Mouse (Mus musculus) ES-E14 (cell line): ENCODE results near the gene Wdr12. TPM values are rescaled to one million over a fixed set of nuclear protein-coding genes. Genes with fewer than 3 reads are reported as not detected.

ENCODE experiments used
- DNase-seq: peaks from one replicate; pipeline ENCODE4 v3.0.0-alpha.2; 2013; ENCODE audit warnings: low read depth, low spot score
- H3K27ac ChIP-seq: 2 replicates; pipeline ENCODE4 v1.5.1; 2012; ENCODE audit warnings: low read depth, mild to moderate bottlenecking, low read length, moderate library complexity, mixed read lengths; ENCODE audit not compliant: poor library complexity, insufficient read depth, severe bottlenecking
- H3K36me3 ChIP-seq: 2 replicates; pipeline ENCODE4 v1.6.1; 2012; ENCODE audit warnings: mild to moderate bottlenecking, low read length, moderate library complexity, mixed read lengths; ENCODE audit not compliant: control insufficient read depth, poor library complexity, insufficient read depth, severe bottlenecking
- H3K4me1 ChIP-seq, 2 experiments: fragments of 150-350 bp in 1 of 2; sonication (generic) in 1 of 2; 2 replicates each; pipeline ENCODE4 v1.6.1; 2012; ENCODE audit warnings: low read length in 2 of 2, mild to moderate bottlenecking in 1 of 2, mixed read lengths in 1 of 2; ENCODE audit not compliant: control insufficient read depth in 2 of 2, insufficient read depth in 2 of 2, poor library complexity in 1 of 2
- H3K4me3 ChIP-seq, 2 experiments: fragments of 150-350 bp in 1 of 2; sonication (generic) in 1 of 2; 2 replicates each; pipeline ENCODE4 v1.5.1; 2012; ENCODE audit warnings: low read length in 2 of 2, low read depth in 1 of 2, mild to moderate bottlenecking in 1 of 2, mixed read lengths in 1 of 2; ENCODE audit not compliant: insufficient read depth in 1 of 2, poor library complexity in 1 of 2, severe bottlenecking in 1 of 2
- H3K9ac ChIP-seq: 2 replicates; pipeline ENCODE4 v1.6.1; 2012; ENCODE audit warnings: low read depth, mild to moderate bottlenecking, low read length, mixed read lengths; ENCODE audit not compliant: poor library complexity, insufficient read depth, severe bottlenecking
- H3K9me3 ChIP-seq: fragments of 150-350 bp; sonication (generic); 2 replicates; pipeline ENCODE4 v1.6.1; 2012; ENCODE audit warnings: low read depth, mild to moderate bottlenecking, low read length; ENCODE audit not compliant: control insufficient read depth, insufficient read depth
- CHD2 ChIP-seq: IDR thresholded peaks from 2 replicates; pipeline ENCODE4 v1.6.1; 2014; ENCODE audit warnings: mild to moderate bottlenecking, low read depth, low read length, inconsistent platforms
- HCFC1 ChIP-seq: IDR thresholded peaks from 2 replicates; pipeline ENCODE4 v1.6.1; 2012; ENCODE audit warnings: low read length, inconsistent platforms, borderline replicate concordance; ENCODE audit not compliant: insufficient read depth
- MAFK ChIP-seq: IDR thresholded peaks from 2 replicates; pipeline ENCODE4 v1.6.1; 2014; ENCODE audit warnings: mild to moderate bottlenecking, low read depth, low read length, inconsistent platforms; ENCODE audit not compliant: insufficient read depth
- ZC3H11A ChIP-seq: IDR thresholded peaks from 2 replicates; pipeline ENCODE4 v1.6.1; 2012; ENCODE audit warnings: low read depth, mild to moderate bottlenecking, inconsistent platforms, low read length, borderline replicate concordance
- ZNF384 ChIP-seq: IDR thresholded peaks from 2 replicates; pipeline ENCODE4 v1.6.1; 2012; ENCODE audit warnings: low read depth, low read length, inconsistent platforms
- in situ Hi-C, 2 experiments: fragments of 600-800 bp; cut with MboI; formaldehyde crosslinking; loops; one replicate each; pipeline ENCODE4 v1.15.1; 2025; ENCODE audit warnings: low sequenced_read_pairs in 2 of 2, inconsistent platforms in 1 of 2; ENCODE audit not compliant: unreplicated experiment in 2 of 2
- total RNA-seq: library from RNA; depleted of rRNA; stranded (reverse); fragments of 300-350 nt; gene quantifications from 2 replicates; pipeline ENCODE4 v1.2.3, GENCODE M21; 2012

Wdr12 gene
- total RNA-seq, 1 experiment, result 71.2 TPM

GRCm38 (mm10) chr1:60098839-60099238 lies 394 bp upstream of the Wdr12 start:
- Histone ChIP-seq H3K4me1 (0 out of 4 replicates have a peak, but pooled peaks cover 0 to 1% of the 10 kb centered on the region in 2 experiments), H3K27ac (no peak overlapping the region), H3K9me3 (no peaks in the 10 kb centered on the region), H3K4me3 (peak overlapping the region; percentile 92 to 95), H3K9ac (0 out of 2 replicates have a peak overlapping the region, but pooled peaks have one; percentile 33), H3K36me3 (peaks cover 6% of the 10 kb centered on the region)
- TF ChIP-seq MAFK (no peak), HCFC1 (no peak), ZC3H11A (no peak), CHD2 (no peak), ZNF384 (no peak)
- in situ Hi-C loops, result no loop called here
- no peak for DNase-seq

GRCm38 (mm10) chr1:60097277-60098023 lies 995 bp downstream of the Wdr12 start:
- Histone ChIP-seq H3K27ac (peak overlapping the region; percentile 6; the same call in 1 of the 2 replicates), H3K9me3 (no peaks in the 10 kb centered on the region), H3K9ac (peak overlapping the region; percentile 89), H3K4me3 (peak overlapping the region; percentile 92 to 95), H3K36me3 (peaks cover 12% of the 10 kb centered on the region), H3K4me1 (0 out of 4 replicates have a peak, but pooled peaks cover 0 to 1% of the 10 kb centered on the region in 2 experiments)
- TF ChIP-seq ZC3H11A (no peak), CHD2 (0 out of 2 replicates have a peak, but pooled peaks have one; percentile 40), HCFC1 (peak; percentile 90)
- peak; percentile 74 for DNase-seq
- in situ Hi-C loops, result no loop called here

- 0 out of 4 replicates have a peak, but pooled peaks cover 0 to 1% of the 10 kb centered on the region in 2 experiments for H3K4me1 ChIP-seq
- no peak for TF ChIP-seq ZC3H11A
- TF ChIP-seq CHD2, result no peak
- TF ChIP-seq ZNF384, result no peak
- TF ChIP-seq MAFK, result no peak
- TF ChIP-seq HCFC1, result no peak
- peaks cover 15% of the 10 kb centered on the region for H3K36me3 ChIP-seq
- no peak for DNase-seq
- in situ Hi-C loops, result no loop called here
- peak overlapping the region; percentile 92 to 95 for H3K4me3 ChIP-seq
- no peak overlapping the region for H3K27ac ChIP-seq
- no peaks in the 10 kb centered on the region for H3K9me3 ChIP-seq
- peak overlapping the region; percentile 76 for H3K9ac ChIP-seq
These were observed 1.7 kb downstream of the Wdr12 start for GRCm38 (mm10) chr1:60096572-60097276.

GRCm38 (mm10) chr1:60076411-60076810 lies 22.0 kb downstream of the Wdr12 start:
- peak overlapping the region; percentile 1; the same call in 1 of the 2 replicates for H3K27ac ChIP-seq
- no peak overlapping the region for H3K9ac ChIP-seq
- H3K9me3 ChIP-seq, result no peaks in the 10 kb centered on the region
- no peak for TF ChIP-seq HCFC1
- TF ChIP-seq ZNF384, result no peak
- no peak for TF ChIP-seq MAFK
- no peak for TF ChIP-seq ZC3H11A
- TF ChIP-seq CHD2, result no peak
- no peak for DNase-seq
- peaks cover 20% of the 10 kb centered on the region for H3K36me3 ChIP-seq
- H3K4me3 ChIP-seq, result no peak overlapping the region
- in situ Hi-C loops, result no loop called here
- H3K4me1 ChIP-seq, result peaks cover 0 to 4% of the 10 kb centered on the region in 2 experiments; a peak in 2 of 4 replicates
